Mouse (Mus musculus) heart, adult 8-10 months (tissue): ENCODE data around the gene Nutf2-ps1. TPM values are rescaled to one million over a fixed set of nuclear protein-coding genes. Genes with fewer than 3 reads are reported as not detected.
"Not testable (repeated sequence)": the region's sequence is repeated elsewhere in the genome, so short reads cannot be mapped to it uniquely, and the experiment has no call there.

Source experiments
- DNase-seq: peaks from one replicate; pipeline ENCODE4 v3.0.0; 2022; ENCODE audit warnings: low spot score
- total RNA-seq, 4 experiments: library from RNA; stranded (reverse); gene quantifications; 2 replicates each; pipeline ENCODE4 v1.2.4; 2022

Gene Nutf2-ps1
- 100 to 1,000 TPM in 1 of 4 experiments, 10 to 100 TPM in 3; 72.8 to 105 (median 87.4) TPM for total RNA-seq

DNA sequence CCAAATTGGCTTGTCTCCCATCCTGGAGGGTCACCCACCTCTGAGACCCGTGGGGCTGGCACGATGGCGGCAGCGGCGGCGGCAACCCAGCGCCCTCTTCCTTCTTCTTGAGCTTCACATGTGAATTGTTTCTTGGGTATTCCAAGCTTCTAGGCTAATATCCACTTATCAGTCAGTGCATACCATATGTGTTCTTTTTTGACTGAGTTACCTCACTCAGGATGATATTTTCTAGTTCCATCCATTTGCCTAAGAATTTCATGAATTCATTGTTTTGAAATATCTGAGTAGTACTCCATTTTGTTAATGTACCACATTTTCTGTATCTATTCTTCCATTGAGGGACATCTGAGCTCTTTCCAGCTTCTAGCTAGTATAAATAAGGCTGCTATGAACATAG is at the start of gene Nutf2-ps1:
Nutf2-ps1 (minus strand) TSS at position 101 of the 400 bp plus-strand sequence.
- DNase-seq, result not testable (repeated sequence)

DNA sequence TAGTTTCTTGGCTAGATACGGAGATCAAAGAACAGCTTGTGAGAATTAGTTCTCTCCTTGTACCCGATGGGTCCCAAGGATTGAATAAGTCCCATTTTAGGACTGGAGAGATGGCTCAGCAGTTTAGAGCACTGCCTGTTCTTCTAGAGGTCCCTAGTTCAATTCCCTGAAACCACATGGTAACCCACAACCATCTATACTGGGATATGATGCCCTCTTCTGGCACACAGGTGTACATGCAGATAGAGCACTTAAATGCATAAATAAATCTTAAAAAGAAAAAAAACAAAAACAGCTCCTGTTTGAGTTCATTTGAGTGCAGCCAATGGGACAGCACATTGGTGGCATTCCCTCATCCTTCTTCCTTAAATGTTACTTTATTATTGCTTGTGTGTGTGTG is 49.2 kb upstream of the Nutf2-ps1 start:
- DNase-seq, result no peak

DNA sequence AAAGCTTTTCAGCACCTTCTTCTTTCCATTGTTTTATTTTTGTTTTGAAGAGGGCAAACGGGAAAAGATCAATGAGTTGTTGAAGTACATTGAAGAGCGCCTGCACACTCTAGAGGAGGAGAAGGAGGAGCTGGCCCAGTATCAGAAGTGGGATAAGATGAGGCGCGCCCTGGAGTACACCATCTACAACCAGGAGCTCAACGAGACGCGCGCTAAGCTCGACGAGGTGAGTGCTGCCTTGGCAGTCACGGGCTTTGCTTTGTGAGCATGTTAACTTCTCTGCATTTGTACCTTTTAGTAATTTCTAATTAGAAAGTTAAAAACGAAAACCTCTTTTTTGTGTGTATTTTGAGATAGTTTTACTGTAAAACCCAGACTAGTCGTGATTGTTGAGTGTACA is 32.8 kb upstream of the Nutf2-ps1 start:
- no peak for DNase-seq

DNA sequence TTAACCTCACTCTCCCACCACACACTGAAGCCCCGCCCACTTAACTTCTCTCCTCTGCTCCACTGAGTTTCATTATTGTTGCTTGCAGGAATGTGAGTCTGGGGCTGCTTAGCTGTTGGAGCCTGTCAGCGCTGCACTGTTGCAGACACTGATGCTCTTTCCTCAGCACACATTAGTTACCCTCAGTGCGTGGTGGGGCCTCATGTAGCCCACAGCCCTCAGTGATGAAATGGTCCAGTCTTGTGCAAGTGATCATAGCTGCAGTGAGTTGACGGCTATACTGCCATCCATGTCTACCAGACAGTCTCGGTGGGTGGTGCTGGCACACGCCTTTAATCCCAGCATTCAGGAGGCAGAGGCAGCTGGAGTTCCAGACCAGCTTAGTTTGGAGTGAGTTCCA is 20.1 kb upstream of the Nutf2-ps1 start:
- no peak for DNase-seq

DNA sequence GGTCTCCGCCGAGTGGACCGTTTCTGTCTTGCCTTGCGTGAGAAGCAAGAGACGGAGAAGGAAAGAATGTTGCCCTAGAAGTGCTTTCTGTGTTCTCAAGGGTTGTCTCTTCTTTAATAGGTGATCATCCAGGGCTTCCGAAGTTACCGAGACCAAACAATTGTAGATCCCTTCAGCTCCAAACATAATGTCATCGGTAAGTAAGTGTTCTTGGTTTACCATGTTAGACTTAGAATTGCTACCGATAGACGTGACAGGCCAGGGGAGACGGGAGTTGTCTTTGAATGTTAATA is 12.4 kb upstream of the Nutf2-ps1 start:
- no peak for DNase-seq

DNA sequence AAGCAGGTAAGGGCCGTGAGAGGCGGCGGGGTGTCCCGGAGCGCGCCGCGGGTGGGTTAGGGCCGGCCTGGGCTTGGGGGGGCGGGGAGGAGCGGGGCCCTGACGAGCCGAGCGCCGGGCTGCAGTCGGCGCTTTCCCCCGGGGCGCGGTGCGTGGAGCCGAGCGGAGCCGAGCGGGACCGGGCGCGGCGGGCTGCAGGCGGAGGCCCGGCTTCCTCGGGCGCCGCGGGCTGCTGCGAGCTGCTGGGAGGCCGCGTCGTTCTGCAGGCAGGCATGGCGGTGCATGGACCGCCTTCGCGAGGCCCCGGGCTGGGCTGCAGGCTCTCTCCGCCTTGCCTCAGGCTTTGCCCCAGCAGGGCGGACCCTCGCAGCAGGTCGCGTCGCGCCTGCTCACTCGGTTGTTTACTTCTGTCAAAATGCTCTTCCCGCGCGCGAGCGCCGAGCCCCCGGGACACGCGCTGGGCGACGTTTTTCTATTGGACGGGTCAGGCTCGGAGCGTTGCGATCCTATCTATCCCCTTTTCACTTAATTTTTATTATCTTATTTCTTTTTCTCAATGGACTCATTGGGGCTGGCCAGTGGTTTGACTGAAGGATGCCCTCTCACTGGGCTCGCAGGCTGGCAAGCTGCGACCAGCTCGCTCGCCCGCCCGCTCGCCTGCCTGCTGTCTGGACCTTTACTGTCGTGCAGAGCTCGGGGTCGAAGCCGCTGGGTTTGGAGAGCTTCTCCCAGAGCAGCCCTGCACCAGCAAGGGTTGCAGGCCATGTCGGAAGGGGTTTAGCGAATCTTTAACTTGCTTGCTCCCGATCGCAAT is 11.9 kb upstream of the Nutf2-ps1 start:
- DNase-seq, result no peak

DNA sequence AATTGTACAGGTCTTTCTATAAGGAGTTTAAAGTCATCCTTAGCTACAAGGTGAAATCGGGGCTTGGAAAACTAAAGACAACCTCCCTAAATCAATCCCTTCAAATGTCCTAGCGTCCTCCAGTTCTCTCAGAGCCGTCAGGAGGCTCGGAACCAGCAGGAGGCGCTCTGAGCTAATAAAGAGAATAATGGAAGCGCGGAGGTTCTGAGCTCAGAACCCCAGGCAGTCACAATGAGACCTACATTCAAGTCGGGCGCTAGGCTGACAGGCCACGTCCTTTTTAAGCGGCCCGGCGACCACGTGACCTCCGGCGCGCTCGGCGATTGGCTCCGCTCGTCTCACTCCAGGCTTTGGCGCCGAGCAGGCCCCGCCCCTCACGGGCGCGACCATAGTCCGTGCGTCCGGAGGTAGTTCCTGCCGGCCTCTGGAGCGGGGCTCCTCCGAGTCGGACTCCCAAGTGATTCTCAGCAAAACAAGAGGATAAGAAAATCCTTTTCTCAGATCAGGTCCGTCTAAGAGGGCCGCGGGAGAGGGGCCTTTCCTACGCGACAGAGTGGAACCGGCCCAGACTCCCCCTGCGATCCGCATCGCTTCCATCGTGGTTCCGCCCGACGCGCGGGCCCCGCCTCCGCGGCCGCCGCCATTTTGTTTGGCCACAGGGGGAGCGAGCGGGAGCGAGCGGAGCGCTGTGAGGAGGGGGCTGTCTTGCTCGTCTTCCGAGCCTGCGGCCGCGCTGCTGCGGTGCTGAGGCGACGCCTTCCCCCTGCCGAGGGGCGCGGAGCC is 11.1 kb upstream of the Nutf2-ps1 start, which contains the start of gene Smc3:
Smc3 (plus strand) TSS at position 642 of the 783 bp plus-strand sequence.
- DNase-seq, result peak; percentile 99

DNA sequence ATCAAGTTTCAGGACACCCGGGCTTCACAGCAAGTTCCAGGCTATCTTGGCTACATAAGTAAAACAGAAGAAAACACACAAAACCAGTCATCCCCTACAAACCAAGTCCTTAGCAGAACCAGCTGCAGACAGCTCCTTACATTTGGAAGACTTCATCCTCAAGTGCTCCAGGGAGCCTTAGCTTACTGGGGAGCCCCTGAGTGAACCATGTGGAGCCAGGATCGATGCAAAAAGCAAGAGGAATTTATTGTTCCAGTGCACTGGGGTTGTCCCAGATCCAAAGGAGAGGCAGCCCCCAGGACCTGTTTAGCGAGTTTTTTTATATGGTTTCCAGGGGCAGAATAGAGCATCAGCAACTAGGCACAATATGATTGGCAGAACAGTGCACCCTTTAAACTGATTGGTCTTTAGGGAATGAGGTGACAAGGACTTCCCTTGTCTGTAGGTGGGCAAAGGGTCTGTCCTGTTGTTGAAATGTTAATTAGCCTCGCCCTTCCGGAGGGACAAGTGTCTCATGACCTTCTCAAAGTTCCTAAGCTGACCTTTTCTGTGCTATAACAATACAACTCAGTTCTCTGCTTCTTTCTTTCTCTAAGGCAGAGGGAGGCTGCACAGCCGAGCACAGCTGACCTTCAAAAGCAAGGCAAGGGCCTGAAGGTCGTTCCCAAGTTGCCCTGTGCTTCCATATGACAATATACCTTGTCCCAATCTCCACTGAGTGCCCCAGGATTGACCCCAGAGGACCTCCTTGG is 8.0 kb upstream of the Nutf2-ps1 start:
- no peak for DNase-seq

DNA sequence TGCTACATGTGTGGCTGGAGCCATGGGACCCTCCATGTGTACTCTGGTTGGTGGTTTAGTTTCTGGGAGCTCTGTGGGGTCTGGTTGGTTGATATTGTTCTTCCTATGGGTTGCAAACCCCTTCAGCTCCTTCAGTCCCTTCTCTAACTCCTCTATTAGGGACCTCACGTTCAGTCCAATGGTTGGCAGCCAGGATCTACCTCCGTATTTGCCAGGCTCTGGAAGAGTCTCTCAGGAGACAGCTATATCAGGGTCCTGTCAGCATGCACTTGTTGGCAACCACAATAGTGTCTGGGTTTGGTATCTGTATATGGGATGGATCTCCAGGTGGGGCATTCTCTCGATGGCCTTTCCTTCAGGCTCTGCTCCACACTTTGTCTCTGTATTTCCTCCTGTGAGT is 1.2 kb downstream of the Nutf2-ps1 start:
- not testable (repeated sequence) for DNase-seq

DNA sequence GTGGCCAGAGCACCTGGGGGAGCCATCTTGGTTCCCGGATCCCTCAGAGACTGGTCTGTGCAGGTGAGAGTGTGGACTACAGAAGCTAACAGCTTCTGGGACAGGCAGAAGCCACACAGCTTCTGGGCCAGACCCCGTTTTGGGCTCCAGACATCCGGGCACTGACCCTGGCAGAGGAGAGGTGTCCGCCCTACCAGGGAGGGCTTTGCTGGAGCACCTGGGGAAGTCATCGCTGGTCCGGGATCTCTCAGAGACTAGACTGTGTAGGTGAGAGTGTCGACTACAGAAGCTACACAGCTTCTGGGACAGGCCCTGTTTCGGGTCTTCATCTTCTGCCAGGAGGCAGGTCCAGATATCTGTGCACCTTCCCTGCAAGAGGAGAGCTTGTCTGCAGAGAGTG is 8.6 kb downstream of the Nutf2-ps1 start:
- DNase-seq, result not testable (repeated sequence)

DNA sequence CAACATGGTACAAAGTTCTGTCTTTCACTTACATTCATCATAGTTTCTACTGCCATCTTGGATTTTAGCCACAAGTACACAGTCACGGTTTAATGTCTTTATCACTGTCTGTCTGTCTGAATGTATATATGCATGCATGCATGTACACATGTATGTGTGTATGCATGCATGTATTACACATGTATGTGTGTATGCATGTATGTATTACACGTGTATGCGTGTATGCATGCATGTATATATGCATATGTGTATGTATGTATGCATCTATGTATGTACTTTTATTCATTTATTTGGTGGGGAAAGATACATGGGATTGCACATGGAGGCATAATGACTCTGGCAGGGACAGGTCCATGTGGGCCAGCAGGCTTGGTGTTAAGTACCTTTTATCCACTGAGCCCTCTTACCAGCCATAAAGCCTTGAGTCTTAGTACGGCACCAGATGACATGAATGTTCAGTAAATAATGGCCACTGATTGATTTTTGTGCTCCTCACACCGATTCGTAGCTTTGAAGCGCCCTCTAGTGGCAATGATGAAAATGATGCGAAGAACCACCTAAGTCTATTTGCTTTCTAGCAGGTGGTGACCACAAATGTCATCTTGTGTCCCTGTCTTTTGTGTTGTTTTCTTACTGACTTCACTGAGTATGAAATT is 10.1 kb downstream of the Nutf2-ps1 start:
- peak; percentile 63 for DNase-seq

DNA sequence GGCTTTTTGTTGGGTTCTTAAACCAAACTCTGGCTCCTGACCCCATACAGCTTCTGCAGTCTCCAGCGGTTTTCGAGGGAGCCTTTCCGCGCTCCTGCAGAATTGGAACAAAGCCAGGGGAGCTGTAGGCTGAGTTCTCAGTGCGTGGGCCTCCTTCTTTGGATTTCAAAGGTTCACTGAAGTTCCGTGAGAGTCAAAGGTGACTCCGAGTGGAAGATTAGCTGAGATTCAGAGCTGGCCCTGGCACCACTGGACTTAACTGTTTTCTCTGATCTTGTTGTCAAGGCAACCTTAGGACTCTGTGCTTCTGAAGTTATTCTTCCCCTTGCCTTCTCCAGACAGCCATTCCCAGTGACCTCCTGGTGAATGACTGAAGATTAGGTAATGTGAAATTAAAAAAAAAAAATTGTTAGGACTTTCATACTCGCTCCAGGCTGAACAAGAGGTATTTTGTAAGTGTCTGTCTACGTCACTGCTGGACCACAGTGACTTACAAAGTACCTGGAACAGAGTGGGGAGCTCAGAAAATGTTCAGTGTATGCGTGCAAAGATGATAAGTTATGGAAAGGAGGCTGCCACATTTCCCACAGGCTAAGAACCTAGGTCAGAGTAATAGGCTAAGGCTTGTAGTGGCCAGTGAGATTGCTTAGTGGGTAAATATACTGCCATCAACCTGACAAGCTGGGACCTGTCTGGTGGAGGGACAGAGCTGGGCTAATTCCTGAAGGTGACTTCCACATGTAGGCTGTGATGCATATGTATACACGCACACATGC is 11.7 kb downstream of the Nutf2-ps1 start:
- DNase-seq, result no peak

DNA sequence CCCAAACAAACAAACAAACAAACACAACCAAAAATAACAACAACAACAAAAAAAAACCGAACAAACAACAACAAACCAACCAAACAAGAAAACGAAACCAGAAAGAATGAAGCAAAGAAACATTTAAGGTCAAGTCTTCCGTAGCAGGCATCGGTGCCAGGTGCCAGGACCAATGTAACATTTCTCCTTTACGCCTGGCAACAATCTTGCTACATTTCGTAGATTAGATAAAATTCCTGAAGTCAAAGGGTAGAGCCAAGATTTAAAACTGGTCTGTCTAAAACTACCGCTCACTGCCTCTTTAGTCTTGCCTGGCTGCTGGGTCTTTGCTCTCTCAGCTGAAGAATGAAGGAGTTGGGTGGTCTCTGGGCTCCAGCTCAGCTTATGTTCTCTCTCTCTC is 12.8 kb downstream of the Nutf2-ps1 start:
- DNase-seq, result no peak

DNA sequence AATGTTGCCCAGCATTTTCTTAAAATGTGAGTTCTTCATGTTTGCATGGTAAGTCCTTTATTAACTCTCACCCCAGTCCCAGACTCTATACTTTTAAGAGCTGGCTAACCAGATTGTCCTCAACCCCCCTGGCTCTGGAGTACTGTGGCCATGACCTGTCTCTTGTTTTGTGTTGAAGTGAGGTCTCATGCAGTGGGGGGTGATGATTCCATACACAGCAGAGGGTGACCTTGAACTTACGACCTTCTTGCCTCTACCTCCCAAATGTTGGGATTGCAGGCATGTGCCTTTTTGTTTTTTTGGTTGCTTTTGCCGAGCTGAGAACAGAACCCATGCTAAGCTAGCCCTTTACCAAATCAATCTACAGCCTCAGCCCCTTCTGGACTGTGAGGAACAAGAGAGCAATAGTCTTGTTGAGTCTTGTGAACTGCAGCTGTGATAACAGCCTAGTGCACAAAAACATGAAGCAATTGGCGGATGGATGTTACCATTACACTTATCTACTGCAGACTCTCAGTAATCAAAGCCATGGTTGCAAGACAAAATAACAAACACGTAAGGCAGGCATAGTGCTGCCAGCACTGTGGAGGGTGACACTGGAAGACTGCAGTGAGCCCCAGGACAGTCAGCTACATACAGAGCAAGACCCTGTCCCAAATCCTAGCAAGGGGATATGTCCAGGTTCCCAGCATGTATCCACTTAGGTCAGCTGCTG is 13.4 kb downstream of the Nutf2-ps1 start:
- DNase-seq, result no peak

DNA sequence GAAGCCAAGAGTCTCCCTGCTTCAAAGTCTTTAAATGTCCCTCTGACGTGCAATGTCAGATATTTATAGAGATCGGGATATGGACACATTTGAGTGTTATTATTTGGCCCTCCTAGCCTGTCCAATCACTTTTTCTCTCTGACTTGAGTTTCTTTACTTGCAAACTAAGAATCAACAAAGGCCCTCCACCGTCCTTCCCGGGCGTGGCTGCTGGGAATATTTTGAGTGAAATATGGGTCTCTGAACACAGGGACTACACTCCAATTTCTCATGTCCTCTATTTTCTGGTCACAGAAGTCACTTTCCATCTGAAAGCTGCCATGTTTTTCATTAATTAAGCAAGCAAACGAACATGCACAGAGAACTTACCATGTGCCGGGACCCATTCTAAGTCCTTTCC is 14.3 kb downstream of the Nutf2-ps1 start:
- no peak for DNase-seq

DNA sequence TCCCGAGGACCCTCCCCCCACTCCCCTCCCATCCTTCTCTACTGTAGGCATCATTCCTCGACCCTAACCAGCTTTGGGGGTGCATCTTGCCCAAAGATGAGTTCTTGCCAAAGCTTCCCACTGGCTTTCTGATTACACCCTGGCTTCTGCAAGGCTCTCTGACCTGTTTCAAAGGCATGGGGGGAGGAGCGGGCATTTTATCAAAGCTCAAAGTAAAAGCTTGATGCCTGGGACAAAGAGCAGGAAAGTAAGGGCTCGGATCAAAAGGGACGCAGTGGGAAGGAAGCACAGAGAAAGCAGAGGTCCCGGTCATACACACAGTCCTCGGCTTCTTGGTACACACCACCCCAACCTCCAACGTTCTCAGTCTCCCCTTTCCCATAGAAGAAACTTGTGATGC is 14.7 kb downstream of the Nutf2-ps1 start:
- no peak for DNase-seq

DNA sequence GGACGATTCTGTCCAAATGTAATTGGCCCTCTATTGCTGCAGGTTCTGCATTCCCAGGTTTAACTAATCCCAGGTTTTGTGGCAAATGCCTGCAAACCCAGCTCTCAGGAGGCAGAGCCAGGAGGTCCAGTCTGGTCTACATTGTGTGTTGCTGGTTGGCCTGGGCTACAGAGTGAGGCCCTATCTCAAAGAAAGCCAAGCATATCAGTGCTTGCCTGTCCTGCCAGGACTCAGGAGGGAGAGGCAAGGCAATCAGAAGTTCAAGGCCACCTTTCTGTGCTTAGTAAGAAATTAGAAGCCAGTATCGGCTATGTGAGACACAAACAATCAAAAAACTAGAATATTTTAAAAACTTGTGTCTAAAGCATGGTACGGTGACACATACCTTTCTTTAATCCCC is 15.7 kb downstream of the Nutf2-ps1 start:
- no peak for DNase-seq

DNA sequence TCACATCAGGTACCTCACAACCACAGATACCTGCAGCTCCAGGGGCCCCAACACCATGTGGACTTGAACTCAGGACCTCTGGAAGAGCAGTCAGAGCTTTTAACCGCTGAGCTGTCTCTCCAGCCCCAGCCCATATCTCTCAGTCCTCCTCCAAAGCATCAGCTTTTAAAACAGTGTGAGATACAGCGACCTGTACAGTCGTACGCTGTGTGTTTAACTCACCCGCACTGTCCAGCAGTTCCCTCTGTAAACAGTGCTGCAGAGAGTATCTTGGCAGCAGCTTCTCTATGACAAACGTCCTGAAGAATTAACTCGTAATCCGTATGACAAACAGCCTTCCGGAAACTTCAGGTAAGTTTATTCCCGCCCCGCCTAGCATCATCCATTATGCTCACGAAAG is 16.3 kb downstream of the Nutf2-ps1 start:
- no peak for DNase-seq

DNA sequence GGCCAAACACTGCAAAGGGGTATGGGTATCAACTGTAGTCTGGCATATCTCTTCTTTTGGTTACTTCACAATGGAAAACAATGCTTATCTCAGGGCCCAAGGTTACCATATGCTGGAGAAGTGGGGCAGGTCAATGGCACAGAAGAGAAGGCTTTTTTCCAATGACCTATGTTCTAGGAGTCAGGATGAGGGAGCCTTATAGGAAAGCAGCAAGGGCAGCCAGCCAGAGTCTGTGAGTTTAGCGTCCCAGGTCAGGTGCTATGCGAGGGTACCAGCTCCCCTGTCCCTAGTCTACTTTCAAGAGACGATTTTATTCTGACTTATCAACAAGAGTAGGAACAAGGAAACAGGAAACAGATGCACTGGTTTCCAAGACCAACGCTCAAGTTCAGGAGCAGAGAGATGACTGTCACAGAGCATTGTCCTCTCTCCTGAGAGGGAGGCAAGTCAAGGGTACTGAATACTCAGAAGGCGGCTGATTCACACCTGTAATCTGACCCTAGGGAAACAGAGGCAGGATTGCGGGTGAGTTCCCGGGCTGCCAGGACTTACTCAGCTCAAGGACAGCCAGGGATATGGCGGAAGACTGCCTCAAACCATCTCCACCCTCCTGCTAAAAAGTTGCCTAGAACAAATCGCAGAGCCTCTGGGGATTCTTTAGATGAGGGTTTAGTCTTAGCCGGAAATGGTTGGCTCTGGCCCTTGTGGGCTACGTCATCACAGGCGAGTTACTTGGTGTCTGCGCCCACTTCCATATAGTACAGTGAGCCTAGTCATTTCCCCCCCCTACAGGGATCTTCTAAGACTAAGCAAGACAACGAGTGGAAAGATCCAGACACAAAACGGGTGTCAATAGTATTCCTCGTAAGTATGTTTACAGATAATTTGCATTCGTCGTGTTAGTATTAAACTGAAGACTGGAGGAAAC is 17.1 kb downstream of the Nutf2-ps1 start:
- no peak for DNase-seq
